Mouse (Mus musculus): ENCODE results near the gene Emc9. TPM values are rescaled to one million over a fixed set of nuclear protein-coding genes. Genes with fewer than 3 reads are reported as not detected.

Emc9 gene
- polyA plus RNA-seq, 2 experiments: 19.2 to 33.0 TPM

DNA sequence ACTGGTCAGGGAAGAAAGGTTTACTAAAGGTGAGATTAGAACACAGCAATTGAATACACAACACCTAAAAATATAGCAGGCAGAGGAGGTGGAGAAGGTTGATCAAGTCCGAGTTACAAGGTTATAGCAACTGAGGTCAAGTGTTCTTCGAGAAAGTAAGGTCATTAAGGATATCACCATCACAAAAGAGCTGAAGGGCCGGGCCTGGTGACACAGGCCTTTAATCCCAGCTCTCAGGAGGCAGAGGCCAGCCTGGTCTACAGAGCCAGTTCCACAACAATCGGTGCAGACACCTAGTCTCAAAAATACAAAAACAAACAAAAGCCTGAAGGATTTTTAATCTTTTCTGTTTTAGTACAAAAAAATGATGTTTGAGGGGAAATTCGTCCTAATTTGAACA lies 33.8 kb downstream of the Emc9 start:
- ATAC-seq (ENCODE audit: insufficient read depth) (no peak), DNase-seq (ENCODE audit: low read depth in 3 of 3, low spot score in 3 of 3) (no peak)
- no peak overlapping the region for H3K27ac ChIP-seq
- H3K36me3 ChIP-seq (replicated peaks; ENCODE audit: control insufficient read depth, insufficient read depth, low read depth): peaks cover 25% of the 10 kb centered on the region
- H3K9ac ChIP-seq (replicated peaks): no peak overlapping the region
- no peak overlapping the region for H3K4me2 ChIP-seq (ENCODE audit: low read depth)
- H3K27me3 ChIP-seq (ENCODE audit: control insufficient read depth, insufficient read depth, low read length): no peaks in the 10 kb centered on the region
- H3K4me1 ChIP-seq (replicated peaks; ENCODE audit: control insufficient read depth in 2 of 2, insufficient read depth in 2 of 2, low read length in 1 of 2): peaks cover 3 to 9% of the 10 kb centered on the region in 2 experiments
- no peak overlapping the region for H3K4me3 ChIP-seq (ENCODE audit: insufficient read depth in 1 of 2, low read depth in 2 of 2, low read length in 2 of 2)
- TF ChIP-seq CTCF (IDR thresholded peaks at IDR 0.05; ENCODE audit: low read depth) (no peak), EP300 (IDR thresholded peaks at IDR 0.05; ENCODE audit: low read depth) (no peak)
- no peaks in the 10 kb centered on the region for H3K9me3 ChIP-seq (ENCODE audit: control insufficient read depth, low read length)
- 70% methylated on average over 5 of the region's 5 CpGs for WGBS (ENCODE audit: insufficient replicate concordance)

DNA sequence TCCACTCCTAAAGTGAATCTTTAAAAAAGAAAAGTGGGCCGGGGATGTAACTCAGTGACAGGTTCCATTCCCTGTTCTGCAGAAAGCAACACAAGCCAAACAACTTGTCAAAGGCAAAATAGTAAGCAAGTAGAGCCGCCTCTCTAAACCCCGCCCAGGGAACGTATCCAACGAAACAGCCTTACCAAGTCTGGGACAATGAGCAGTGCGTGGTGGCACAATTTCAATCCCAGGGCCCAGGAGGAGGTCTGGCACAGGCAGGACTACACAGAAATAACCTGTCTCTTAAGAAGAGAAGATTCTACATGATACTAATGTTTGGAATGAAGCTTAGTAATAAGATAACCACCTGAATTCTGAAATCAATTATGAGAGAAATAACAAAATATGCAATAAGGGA lies 34.9 kb downstream of the Emc9 start:
- Histone ChIP-seq H3K9ac (replicated peaks) (no peak overlapping the region), H3K36me3 (replicated peaks; ENCODE audit: control insufficient read depth, insufficient read depth, low read depth) (peaks cover 28% of the 10 kb centered on the region), H3K27me3 (ENCODE audit: control insufficient read depth, insufficient read depth, low read length) (no peaks in the 10 kb centered on the region), H3K9me3 (ENCODE audit: control insufficient read depth, low read length) (no peaks in the 10 kb centered on the region), H3K27ac (no peak overlapping the region), H3K4me3 (ENCODE audit: insufficient read depth in 1 of 2, low read depth in 2 of 2, low read length in 2 of 2) (no peak overlapping the region), H3K4me1 (replicated peaks; ENCODE audit: control insufficient read depth in 2 of 2, insufficient read depth in 2 of 2, low read length in 1 of 2) (peaks cover 0 to 4% of the 10 kb centered on the region in 2 experiments; a peak in 3 of 4 replicates), H3K4me2 (ENCODE audit: low read depth) (no peak overlapping the region)
- ATAC-seq (ENCODE audit: insufficient read depth) (no peak), DNase-seq (ENCODE audit: low read depth in 3 of 3, low spot score in 3 of 3) (no peak)
- 83% methylated on average over 6 of the region's 6 CpGs for WGBS (ENCODE audit: insufficient replicate concordance)
- TF ChIP-seq CTCF (IDR thresholded peaks at IDR 0.05; ENCODE audit: low read depth) (no peak), EP300 (IDR thresholded peaks at IDR 0.05; ENCODE audit: low read depth) (no peak)

DNA sequence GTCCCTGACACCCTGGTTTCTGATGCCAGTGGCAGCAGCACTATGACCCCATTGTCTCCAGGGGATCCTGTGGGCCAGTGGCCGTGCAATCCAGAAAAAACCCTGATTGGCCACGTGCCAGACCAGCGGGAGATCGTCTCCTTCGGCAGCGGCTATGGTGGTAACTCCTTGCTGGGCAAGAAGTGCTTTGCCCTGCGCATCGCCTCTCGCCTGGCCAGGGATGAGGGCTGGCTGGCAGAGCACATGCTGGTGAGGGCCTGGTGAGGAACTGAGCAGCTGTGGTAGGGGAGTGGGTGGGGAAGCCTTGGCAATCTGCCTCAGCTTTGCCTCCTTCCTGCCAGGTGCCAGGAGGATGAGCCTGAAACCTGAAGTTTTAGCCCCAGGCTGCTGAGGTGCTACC lies 40.8 kb downstream of the Emc9 start:
- H3K27ac ChIP-seq: no peak overlapping the region
- H3K4me3 ChIP-seq (ENCODE audit: insufficient read depth in 1 of 2, low read depth in 2 of 2, low read length in 2 of 2): no peak overlapping the region
- no peak for ATAC-seq (ENCODE audit: insufficient read depth)
- H3K4me2 ChIP-seq (ENCODE audit: low read depth): no peak overlapping the region
- no peaks in the 10 kb centered on the region for H3K27me3 ChIP-seq (ENCODE audit: control insufficient read depth, insufficient read depth, low read length)
- 91% methylated on average over 9 of the region's 9 CpGs for WGBS (ENCODE audit: insufficient replicate concordance)
- peaks cover 36% of the 10 kb centered on the region for H3K36me3 ChIP-seq (replicated peaks; ENCODE audit: control insufficient read depth, insufficient read depth, low read depth)
- TF ChIP-seq EP300 (IDR thresholded peaks at IDR 0.05; ENCODE audit: low read depth) (no peak), CTCF (IDR thresholded peaks at IDR 0.05; ENCODE audit: low read depth) (no peak)
- H3K9me3 ChIP-seq (ENCODE audit: control insufficient read depth, low read length): no peaks in the 10 kb centered on the region
- H3K9ac ChIP-seq (replicated peaks): no peak overlapping the region
- H3K4me1 ChIP-seq (replicated peaks; ENCODE audit: control insufficient read depth in 2 of 2, insufficient read depth in 2 of 2, low read length in 1 of 2): peaks cover 13 to 21% of the 10 kb centered on the region in 2 experiments
- no peak for DNase-seq (ENCODE audit: low read depth in 3 of 3, low spot score in 3 of 3)

DNA sequence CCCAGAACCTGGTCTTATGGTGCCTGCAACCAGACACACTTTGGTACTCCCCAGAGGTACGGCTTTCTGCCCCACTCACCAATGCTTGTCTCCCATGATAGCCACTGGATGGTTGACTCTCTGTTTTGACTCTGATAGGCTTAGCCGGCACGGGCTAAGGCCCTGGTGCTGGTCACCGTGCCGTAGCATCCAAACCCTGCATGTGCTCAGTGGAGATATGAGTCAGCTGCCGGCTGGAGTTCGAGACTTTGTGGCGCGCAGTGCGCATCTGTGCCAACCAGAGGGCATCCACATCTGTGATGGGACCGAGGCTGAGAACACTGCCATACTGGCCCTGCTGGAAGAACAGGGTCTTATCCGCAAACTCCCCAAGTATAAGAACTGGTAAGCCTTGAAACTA lies 42.8 kb downstream of the Emc9 start:
- Histone ChIP-seq H3K4me1 (replicated peaks; ENCODE audit: control insufficient read depth in 2 of 2, insufficient read depth in 2 of 2, low read length in 1 of 2) (peaks cover 16 to 26% of the 10 kb centered on the region in 2 experiments), H3K27me3 (ENCODE audit: control insufficient read depth, insufficient read depth, low read length) (no peaks in the 10 kb centered on the region), H3K36me3 (replicated peaks; ENCODE audit: control insufficient read depth, insufficient read depth, low read depth) (peaks cover 16% of the 10 kb centered on the region), H3K4me3 (ENCODE audit: insufficient read depth in 1 of 2, low read depth in 2 of 2, low read length in 2 of 2) (0 out of 4 replicates have a peak overlapping the region, but pooled peaks of 1 of the 2 experiments have one; percentile 12), H3K9ac (replicated peaks) (no peak overlapping the region), H3K9me3 (ENCODE audit: control insufficient read depth, low read length) (no peaks in the 10 kb centered on the region), H3K27ac (no peak overlapping the region), H3K4me2 (ENCODE audit: low read depth) (peak overlapping the region; percentile 73)
- DNase-seq (ENCODE audit: low read depth in 3 of 3, low spot score in 3 of 3): no peak
- no peak for ATAC-seq (ENCODE audit: insufficient read depth)
- TF ChIP-seq EP300 (IDR thresholded peaks at IDR 0.05; ENCODE audit: low read depth): 0 out of 2 replicates have a peak, but pooled peaks have one; percentile 28
- peak; percentile 36; the same call in 1 of the 2 replicates for TF ChIP-seq CTCF (IDR thresholded peaks at IDR 0.05; ENCODE audit: low read depth)
- WGBS (ENCODE audit: insufficient replicate concordance): 71% methylated on average over 12 of the region's 12 CpGs

DNA sequence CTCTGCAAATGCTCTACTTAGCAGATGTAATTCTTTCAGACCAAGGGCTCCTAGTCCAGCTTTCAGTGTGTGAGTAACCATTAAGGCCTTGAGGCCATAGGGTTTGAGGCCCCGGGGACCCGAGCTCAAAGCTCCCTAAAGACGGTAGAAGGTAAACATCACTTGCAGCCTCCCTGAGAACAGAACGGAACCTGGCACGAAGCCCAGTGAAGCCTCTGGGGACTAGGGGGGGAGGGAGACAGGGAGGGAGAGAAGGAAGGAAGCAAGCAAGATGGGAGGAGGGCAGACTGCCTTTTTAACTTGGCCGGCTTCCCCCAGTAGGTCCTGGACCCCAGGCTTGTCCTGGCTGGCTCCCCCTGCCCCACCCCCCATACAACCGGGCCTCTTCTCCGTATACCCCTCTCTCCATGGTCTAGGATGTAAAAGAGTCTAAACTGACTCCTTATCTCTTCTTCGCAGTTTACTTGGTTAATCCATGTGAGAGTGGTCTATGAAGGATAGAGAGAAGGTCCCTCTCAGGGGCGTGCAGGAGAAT lies 44.2 kb downstream of the Emc9 start:
- Histone ChIP-seq H3K4me2 (ENCODE audit: low read depth) (peak overlapping the region; percentile 73), H3K36me3 (replicated peaks; ENCODE audit: control insufficient read depth, insufficient read depth, low read depth) (peaks cover 16% of the 10 kb centered on the region), H3K27ac (peak overlapping the region; percentile 86), H3K9ac (replicated peaks) (peak overlapping the region; percentile 88), H3K4me1 (replicated peaks; ENCODE audit: control insufficient read depth in 2 of 2, insufficient read depth in 2 of 2, low read length in 1 of 2) (peaks cover 20 to 30% of the 10 kb centered on the region in 2 experiments), H3K9me3 (ENCODE audit: control insufficient read depth, low read length) (no peaks in the 10 kb centered on the region), H3K4me3 (ENCODE audit: insufficient read depth in 1 of 2, low read depth in 2 of 2, low read length in 2 of 2) (peak overlapping the region; percentile 66 to 79), H3K27me3 (ENCODE audit: control insufficient read depth, insufficient read depth, low read length) (no peaks in the 10 kb centered on the region)
- 1% methylated on average over 10 of the region's 10 CpGs for WGBS (ENCODE audit: insufficient replicate concordance)
- DNase-seq (ENCODE audit: low read depth in 3 of 3, low spot score in 3 of 3) (peak in 1 of 3 experiments; percentile 49), ATAC-seq (ENCODE audit: insufficient read depth) (peak; percentile 35)
- TF ChIP-seq CTCF (IDR thresholded peaks at IDR 0.05; ENCODE audit: low read depth) (no peak), EP300 (IDR thresholded peaks at IDR 0.05; ENCODE audit: low read depth) (no peak; the same call in 1 of the 2 replicates)
